12 mouse cellular contexts compared by ENCODE assay signal in the genomic region with DNA sequence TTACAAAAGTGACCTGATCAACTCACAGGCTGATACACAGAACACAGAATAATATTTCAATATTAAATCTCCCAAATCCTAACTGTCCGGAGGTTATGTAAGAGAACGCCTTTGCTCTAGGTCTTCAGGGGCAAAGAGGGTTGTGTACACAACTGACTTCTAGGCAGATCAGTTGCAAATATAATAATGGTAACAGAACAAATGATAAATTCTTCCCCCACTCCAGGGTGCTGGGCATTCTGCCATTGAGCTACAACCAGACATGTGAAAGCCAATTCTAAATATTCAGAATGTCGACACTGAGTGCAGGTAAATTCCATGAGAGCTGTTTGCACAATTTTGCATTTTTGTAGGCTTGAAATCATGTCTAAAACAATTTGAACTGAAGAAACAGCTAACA. TPM values are rescaled to one million over a fixed set of nuclear protein-coding genes. Genes with fewer than 3 reads are reported as not detected.
DNase-seq lines count a peak whose midpoint lies in the region; ATAC-seq lines count a peak whose summit lies in the region.
"Had no signal": no experiment of that assay in that cellular context is flagged by ENCODE, and none has a peak within 500 bp of the region (broad histone marks: within the 10 kb centered on the region; RNA-seq: fewer than 3 reads in every experiment).

No protein-coding gene starts in this region.

- H3K27ac ChIP-seq in hindbrain, embryonic 14.5 days = no peak overlapping the region
- H3K27ac ChIP-seq: hindbrain, embryonic 12.5 days; midbrain, embryonic 13.5 days had no signal

- H3K4me2 ChIP-seq in hindbrain, embryonic 14.5 days (replicated peaks) = no peak overlapping the region
- H3K4me2 ChIP-seq: hindbrain, embryonic 12.5 days; midbrain, embryonic 13.5 days had no signal

- ATAC-seq in activated CD4-positive, CD25-positive, alpha-beta regulatory T cell, adult 4 months = no peak
- no peak for ATAC-seq in hindbrain, embryonic 14.5 days (ENCODE audit: low FRiP score)
- ATAC-seq: midbrain, embryonic 13.5 days had no signal

- H3K9ac ChIP-seq in hindbrain, embryonic 14.5 days = no peak overlapping the region
- H3K9ac ChIP-seq: hindbrain, embryonic 12.5 days; midbrain, embryonic 13.5 days had no signal

- 75% methylated on average over 3 of the region's 3 CpGs for WGBS in hindbrain, embryonic 14.5 days

- peaks cover 40% of the 10 kb centered on the region for H3K4me1 ChIP-seq in hindbrain, embryonic 14.5 days (replicated peaks; ENCODE audit: control insufficient read depth, insufficient read depth, low read length)

- no peak overlapping the region for H3K4me3 ChIP-seq in hindbrain, embryonic 14.5 days (replicated peaks; ENCODE audit: low read length)
- H3K4me3 ChIP-seq: hindbrain, embryonic 12.5 days; midbrain, embryonic 13.5 days had no signal

- H3K9me3 ChIP-seq in hindbrain, embryonic 14.5 days (ENCODE audit: control insufficient read depth, low read length) = no peaks in the 10 kb centered on the region
- H3K9me3 ChIP-seq: hindbrain, embryonic 12.5 days; midbrain, embryonic 13.5 days had no signal

- H3K27me3 ChIP-seq in hindbrain, embryonic 14.5 days (ENCODE audit: control insufficient read depth, insufficient read depth, low read length) = no peaks in the 10 kb centered on the region
- H3K27me3 ChIP-seq: hindbrain, embryonic 12.5 days; midbrain, embryonic 13.5 days had no signal

- DNase-seq in adrenal gland, postnatal 10 days = peak; percentile 36
- no peak for DNase-seq in adrenal gland, adult 2 months
- peak; percentile 6 to 46 for DNase-seq in layer of hippocampus, adult 18-20 months (ENCODE audit: low spot score in 2 of 2)
- DNase-seq in layer of hippocampus, adult 9-10 months (ENCODE audit: low spot score) = no peak
- DNase-seq in cerebellum, postnatal 14 days = peak; percentile 71 to 80
- DNase-seq in lung, postnatal 14 days = peak; percentile 49
- DNase-seq in hindbrain, embryonic 14.5 days (ENCODE audit: low spot score) = no peak
- DNase-seq: kidney, adult 18-20 months; kidney, postnatal 4 days had no signal

- H3K36me3 ChIP-seq in hindbrain, embryonic 14.5 days (replicated peaks; ENCODE audit: control insufficient read depth, insufficient read depth) = no peaks in the 10 kb centered on the region
- H3K36me3 ChIP-seq: hindbrain, embryonic 12.5 days; midbrain, embryonic 13.5 days had no signal

RNA-seq across cellular contexts. Expression of gene Aplp2, which starts 3.9 kb away (rescaled TPM):
- total RNA-seq in adrenal gland, postnatal 10 days (2021) = 100 to 1,000 TPM; 528 to 532 TPM
- total RNA-seq in adrenal gland, adult 2 months (2021) = 100 to 1,000 TPM; 578 to 689 TPM
- polyA plus RNA-seq in adrenal gland, adult 2 months (2012; rRNA removed) = 376 and 431 TPM in 2 replicates
- total RNA-seq in layer of hippocampus, adult 18-20 months (2021) = 100 to 1,000 TPM; 460 to 466 TPM
- polyA plus RNA-seq in activated CD4-positive, CD25-positive, alpha-beta regulatory T cell, adult 4 months (2017; shearing (Covaris generic)) = 10 to 100 TPM; 66.4 to 72.8 TPM
- polyA plus RNA-seq in hindbrain, embryonic 14.5 days (2014; fragmentation: Nextera tagmentation; extraction: Ambion mirVana) = 398 and 452 TPM in 2 replicates

Comparison
In these comparisons a context has a peak if more than half of its experiments do, and no peak if none do; other contexts are left out.
1. DNase-seq: peak in adrenal gland, postnatal 10 days (single experiment), layer of hippocampus, adult 18-20 months (2 of 2), cerebellum, postnatal 14 days (2 of 2) and lung, postnatal 14 days (single experiment); none in adrenal gland, adult 2 months (single experiment), layer of hippocampus, adult 9-10 months (single experiment) and hindbrain, embryonic 14.5 days (single experiment).